Mouse (Mus musculus) T-helper 2 cell (primary cell): ENCODE measurements around the gene Wdr83os.

Experiments used
- in situ Hi-C: fragments of 300-600 bp; cut with MboI, MseI; formaldehyde crosslinking; loops from one replicate; pipeline ENCODE4 v1.15.1; 2025; ENCODE audit warnings: high pct_unique_total_duplicates

The Wdr83os gene

DNA sequence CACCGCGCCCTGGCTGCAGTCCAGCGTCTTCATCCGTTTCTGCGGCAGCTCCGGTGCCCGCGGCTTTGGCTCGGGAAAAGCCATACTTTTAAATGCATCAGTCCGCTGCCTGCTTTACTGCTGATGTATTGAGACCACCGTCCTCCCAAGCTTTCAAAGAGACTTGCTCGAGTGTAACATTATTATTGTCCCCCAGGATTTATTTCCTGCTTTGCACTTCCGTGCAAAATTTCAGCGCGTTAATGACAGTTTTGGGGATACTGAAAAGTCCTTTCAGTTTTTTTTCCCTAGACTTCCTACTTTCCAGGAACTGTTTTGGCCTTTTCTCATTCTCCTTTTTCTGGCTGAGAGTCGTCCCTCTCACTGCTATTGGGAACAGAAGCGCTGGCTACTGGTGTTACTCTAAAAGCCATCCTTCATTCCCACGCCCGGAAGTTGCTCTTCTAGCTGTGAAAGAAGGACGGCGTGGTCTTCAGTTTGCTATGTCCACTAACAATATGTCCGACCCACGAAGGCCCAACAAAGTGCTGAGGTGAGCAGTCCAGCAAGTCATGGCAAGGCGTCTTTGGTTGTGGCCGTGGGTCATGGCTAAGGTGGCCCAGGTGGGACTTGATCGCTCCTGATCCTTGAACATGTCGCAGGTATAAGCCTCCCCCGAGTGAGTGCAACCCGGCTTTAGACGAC is at the start of gene Wdr83os:
Gene Wdr83os, plus strand, starts transcription at position 209 of the 684 bp plus-strand sequence.
- in situ Hi-C loops: loop anchor here (25.0 kb wide), 1 partner anchor 1807 kb away; the partner anchor contains the start of gene N4bp1

DNA sequence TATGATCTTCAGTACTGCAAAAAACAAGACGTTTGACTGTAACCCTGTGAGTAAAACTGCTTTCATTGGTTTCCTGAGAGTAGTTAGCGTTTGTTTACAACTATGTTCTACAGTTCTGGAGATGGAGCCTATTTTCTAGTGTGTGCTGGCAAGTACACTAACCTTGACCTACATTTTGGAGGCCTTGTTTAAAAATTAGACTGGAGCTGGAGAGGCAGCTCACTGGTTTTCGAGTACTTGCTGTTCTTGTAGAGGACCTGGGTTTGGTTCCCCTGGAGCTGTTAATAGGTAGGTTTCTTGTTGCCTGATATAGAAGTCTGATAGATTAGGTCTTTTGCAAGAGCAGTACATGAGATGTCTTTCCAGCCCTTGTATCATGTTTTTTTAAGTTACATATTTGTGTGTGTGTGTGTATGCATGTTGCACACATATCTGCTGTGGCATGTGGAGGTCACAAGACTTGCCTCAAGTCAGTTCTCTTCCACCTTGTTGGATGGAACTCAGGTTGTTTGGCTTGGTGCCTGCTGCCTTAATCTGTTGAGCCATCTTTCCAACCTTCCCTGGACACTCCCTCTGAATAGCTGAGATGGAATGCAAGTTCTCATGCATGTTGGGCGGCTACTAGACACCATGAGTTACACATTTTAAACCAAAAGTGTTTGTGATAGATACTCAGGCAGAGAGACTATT is 47.8 kb upstream of the Wdr83os start:
- in situ Hi-C loops: no loop called here

DNA sequence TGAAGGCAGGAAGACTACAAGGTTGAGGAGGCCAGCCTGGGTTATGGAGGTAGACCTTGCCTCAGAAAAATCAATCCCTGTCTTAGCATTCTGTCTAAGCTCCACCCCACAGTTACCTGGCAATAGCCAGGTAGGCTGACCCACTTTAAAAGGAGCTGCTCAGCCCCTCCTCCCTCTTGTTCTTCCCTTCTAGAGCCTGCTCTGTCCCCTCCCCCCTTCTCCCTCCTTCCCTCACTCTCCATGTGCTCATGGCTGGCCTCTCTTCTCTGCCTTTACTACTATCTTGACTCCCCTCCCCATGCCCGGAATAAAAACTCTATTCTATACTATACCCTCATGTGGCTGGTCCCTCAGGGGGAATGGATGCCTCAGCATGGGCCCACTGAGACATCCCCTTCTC is 46.7 kb upstream of the Wdr83os start:
- in situ Hi-C loops: no loop called here

DNA sequence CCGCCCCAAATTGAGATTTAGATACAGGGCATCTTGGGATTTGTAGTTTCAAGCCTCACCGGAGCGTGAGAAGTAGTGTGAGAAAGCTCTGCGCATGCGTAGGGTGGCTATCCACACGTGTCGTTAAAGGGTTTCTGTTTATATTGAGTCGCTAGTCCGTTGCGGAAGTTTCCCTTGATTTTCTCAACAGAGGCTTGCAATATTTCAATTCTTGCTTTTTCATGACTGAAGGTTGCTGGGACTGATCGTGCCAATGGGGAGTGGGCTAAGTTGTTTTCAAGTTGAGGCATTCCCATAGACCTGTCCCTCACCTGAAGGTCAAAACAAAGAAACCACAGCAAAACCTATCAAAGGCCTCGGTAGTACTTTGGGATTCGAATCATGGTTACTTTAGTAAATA is 45.8 kb upstream of the Wdr83os start:
- in situ Hi-C loops: no loop called here

DNA sequence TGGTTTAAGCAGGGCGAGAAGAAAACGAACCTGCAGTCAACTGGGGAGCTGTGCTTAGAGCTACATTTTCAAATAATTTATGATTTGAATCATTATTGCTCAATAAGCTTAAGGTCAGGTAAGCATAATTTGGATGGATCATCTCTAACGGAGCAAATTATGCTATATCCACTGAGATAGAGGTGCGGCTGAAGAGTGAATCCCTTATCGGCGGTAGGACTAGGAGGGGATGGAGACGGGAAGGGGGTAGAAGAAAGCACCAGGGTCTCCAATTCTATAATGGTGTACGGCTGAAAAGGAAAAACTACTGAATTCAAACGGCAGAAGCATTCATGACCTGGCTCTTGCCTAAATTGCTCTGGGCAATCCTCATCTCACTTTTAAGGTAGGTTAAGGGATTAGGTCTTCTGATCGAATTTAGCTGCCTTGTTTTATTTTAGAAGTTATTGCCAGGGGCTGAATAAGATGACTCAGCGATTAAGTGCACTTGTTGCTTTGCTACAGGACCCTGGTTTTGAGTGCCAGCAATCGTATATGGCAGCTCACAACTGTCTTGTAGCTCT is 45.3 kb upstream of the Wdr83os start:
- in situ Hi-C loops: no loop called here

DNA sequence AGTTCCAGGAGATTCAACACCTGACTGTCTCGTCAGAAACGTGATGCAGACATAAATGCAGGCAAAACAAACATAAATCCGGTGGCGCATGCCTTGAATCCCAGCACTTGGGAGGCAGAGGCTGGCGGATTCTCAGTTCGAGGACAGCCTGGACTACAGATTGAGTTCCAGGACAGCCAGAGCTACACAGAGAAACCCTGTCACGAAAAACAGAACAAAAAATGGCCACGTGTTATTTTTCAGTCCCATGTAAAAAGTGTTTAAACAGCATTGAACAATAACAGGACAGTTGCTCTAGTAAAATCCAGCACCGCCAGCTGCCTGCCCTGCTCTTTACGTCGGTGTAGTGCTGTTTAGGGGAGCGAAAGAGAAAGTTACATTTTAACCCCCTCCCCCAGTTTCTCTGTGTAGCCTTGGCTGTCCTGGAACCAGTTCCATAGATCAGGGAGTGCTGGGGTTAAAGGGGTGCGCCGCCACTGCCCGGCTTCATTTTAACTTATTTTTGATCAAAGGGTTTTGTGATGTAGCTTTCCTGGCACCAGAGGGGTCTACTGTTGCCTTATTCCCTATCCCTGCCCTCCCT is 44.7 kb upstream of the Wdr83os start:
- in situ Hi-C loops: no loop called here

DNA sequence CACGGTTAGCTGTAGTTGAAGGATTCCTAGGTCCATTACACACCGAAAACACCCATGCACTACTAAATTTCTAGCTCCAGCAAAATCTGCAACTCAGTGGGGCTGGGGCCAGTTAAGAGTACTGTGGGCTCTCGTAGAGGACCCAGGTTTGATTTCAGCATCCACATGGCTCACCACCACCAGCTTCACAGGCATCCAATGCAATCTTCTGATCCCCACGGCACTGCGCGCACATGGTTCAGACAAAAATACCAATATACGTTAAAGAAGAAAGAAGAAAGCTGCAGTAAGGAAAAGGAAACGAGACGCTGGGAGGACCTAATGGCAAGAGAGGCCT is 44.2 kb upstream of the Wdr83os start:
- in situ Hi-C loops: no loop called here

DNA sequence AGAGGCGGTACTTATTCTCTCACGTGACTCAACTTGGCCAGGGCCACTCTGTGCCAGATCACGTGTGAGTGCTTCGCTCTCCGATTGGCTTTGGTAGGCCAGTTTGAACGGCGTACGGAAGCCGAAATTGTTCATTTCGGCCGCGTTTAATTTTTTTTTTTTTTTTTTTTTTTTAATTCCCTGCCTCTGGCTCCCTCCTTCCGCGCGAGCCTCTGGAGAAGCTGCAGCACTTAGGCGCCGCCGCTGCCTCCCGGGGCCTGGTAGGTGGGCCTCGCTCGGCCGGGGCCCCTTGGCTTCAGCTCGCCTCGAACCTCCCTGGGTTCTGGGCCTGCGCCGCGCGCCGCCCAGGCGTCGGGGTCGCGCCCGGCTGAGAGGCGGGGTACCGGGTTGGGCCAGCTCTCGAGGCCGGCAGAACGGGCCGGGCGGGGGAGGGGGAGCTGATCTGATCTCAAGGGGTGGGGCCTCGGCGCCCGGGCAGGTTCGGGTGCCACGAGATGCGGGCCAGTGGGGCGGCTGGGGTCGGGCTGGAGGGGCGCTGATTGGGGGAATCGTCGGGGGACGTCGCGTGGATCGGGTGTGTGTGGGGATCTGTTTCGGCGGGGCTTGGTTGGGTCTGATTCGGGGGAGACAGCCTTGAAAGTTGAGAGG is 43.7 kb upstream of the Wdr83os start, which contains the start of gene Tnpo2:
Gene Tnpo2, plus strand, starts transcription at position 198 of the 648 bp plus-strand sequence.
- in situ Hi-C loops: no loop called here

DNA sequence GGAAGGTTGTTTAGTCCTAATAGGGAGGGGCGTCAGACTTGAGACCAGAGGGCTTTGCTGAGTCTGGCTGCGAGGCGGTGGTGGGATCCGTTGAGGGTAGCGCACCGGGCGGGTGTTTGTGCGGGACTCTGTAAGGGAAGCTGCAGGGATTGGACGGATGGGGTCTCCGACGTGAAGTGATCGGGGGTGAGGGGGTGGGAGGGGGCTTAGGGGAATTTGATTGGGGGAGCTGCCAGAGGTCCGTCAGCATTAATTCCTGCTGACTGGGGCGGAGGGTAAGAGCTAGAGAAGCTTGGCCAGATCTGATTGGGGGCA is 43.2 kb upstream of the Wdr83os start:
- in situ Hi-C loops: no loop called here

DNA sequence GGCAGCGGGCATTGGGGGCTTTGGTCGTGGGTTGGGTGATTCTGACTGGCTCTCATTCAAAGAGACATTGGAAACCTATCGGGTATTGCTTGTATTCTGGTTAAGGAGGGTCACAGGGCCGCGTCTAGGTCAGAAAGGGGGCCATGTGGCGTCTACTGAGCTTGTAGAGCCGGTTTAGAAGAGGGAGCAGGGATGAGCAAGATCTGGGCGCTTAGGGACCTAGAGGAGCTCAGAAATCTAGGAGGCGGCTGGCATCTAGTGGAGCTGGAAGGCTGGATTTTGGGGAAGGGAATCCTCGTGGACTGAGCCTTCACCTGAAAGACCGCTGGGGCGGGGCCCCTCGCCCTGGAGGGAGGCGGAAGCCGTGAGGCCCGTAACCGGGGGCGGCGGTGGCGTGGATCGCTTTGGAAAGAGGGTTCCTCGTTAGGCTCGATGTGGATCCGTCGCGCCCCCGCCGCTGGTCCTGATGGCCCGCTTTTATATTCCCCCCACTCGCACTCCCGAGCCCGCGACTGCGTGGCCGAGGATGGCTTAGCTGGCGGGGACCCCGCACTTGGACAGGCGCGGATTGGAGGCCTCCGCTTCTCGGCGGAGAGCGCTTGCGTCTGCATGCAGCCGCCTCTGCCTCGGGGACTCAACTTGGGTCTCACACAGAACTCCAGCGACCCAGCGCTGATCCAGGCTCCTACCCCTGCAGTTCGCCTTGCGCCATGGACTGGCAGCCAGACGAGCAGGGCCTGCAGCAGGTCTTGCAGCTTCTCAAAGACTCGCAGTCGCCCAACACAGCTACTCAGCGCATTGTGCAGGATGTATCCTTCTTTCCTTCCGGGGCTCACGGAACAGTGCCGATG is 42.6 kb upstream of the Wdr83os start:
- in situ Hi-C loops: no loop called here

DNA sequence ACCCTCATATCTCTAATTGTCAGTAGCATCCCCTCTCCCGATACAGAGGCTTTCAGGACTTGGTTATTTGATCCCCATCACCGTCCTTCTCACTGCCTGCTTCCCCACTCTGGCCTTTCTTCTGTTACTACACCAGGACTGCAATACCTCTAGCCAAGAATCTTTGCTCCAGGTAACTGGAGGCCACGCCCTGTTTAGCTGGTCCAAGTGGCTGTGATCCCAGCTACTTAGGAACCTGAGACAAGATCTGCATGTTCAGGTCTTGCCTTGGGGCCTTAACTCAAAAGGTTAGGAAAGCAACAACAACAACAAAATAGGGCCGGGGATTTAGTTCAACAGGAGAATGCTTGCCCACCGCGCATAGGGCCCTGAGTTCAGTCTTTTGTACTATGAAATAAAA is 36.9 kb upstream of the Wdr83os start:
- in situ Hi-C loops: no loop called here

DNA sequence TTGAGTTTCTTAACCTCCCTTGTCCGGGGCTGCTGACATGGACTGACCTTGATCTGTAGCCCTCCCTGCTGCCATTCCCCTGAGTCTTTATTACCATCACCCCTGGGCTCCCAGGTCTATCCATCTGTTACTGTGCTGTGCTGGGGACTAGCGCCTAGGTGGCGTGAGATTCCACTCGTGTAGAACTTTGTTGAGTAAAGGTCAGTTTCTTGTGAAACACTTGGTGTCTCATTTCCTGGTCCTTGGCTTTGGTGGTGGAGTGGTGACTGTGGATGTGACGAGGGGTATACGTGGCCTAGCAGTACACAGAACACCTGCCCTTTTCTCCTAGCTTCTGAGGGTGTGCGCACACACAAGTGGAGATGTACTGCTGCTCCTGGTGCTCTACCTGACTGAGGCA is 23.2 kb upstream of the Wdr83os start:
- in situ Hi-C loops: no loop called here

DNA sequence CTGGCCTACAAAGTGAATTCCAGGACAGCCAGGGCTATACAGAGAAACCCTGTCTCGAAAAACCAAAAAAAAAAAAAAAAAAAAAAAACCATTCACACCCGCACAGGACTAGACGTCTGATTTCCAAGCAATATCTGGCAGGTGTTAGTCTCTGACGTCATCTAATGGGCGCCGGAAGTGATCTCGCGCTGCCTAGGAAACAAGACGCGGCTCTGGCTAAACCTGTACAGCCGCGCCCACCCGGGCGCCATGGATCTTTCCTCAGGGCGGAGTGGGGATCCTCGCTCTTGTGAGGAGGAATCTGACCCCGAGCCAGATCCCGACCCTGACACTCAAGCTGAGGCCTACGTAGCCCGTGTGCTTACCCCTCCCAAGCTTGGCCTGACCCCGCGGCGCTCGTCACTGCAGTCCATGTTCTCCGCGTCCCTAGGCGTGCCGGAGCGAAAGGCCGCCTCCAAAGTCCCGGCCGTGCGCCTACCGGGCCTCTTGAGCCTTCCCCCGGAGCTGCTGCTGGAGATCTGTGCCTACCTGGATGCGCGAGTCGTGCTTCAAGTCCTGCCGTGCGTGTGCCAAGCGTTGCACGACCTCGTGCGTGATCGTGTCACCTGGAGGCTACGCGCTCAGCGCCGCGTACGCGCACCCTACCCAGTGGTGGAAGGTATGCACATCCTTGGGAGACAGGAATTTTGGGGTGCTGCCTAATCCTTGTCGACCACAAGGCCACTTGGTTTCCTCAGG is 20.5 kb upstream of the Wdr83os start, which contains the start of gene Fbxw9:
Gene Fbxw9, plus strand, starts transcription at position 177 of the 738 bp plus-strand sequence.
- in situ Hi-C loops: loop anchor here (5.0 kb wide), 1 partner anchor 93 kb away; the partner anchor contains the start of genes Gm49661, Prdx2 and Rnaseh2a

DNA sequence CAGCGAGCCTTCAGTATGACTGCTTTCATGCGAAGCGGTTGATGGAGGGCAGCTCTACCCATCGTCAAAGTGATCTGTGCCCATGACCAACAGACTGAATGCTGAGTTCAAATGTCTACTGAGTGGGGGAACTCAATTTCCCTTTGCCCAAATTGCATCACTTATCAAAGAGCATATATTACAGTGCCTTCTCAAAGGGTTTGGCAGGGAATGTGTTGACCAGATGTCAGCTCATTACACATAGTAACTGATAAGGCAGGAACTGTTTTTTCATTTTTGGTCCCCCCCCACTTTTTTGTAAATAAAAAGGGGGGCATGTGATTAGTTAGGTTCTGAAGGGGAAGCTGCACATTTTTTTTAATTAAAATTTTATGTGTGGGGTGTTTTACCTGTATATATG is 17.9 kb upstream of the Wdr83os start:
- in situ Hi-C loops: loop anchor here (5.0 kb wide), 1 partner anchor 95 kb away; the partner anchor contains the start of genes Gm49661, Prdx2 and Rnaseh2a

DNA sequence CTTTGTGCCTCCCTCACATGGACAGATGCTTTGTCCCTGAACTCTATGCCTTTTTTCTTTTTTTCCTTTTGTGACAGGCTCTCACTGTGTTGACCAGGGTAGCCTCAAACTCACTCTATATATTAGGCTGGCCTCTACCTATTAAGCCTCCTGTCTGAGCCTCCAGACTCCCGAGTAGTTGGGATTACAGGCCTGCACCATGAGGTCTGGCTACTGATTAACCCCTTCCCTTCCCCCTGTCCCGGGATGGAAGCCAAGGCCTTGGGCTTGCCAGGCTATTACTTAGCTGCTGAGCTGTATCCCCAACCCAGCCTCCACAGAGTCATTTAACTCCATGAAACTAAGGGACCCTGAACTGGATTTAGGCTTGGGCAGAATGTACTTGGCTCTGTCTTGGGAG is 15.3 kb upstream of the Wdr83os start:
- in situ Hi-C loops: no loop called here

DNA sequence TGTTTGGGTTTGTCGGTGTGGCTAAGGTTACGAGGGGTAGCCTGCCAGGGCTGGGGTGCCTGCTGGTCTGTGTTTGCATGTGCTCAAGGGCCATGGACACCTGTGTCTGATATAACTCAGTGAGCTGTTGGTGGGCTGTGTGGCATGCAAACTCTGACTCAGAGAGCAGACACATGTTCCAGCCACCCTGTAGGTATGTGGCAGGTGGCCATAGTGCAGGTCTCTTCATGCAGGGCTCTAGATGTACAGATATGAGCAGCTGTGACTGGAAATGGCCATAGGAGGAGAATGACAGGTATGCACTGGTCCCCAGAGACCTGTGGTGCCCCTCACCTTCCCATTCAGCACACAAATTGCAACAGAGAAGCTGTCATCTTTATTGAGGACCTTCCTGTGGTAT is 13.4 kb upstream of the Wdr83os start:
- in situ Hi-C loops: no loop called here

DNA sequence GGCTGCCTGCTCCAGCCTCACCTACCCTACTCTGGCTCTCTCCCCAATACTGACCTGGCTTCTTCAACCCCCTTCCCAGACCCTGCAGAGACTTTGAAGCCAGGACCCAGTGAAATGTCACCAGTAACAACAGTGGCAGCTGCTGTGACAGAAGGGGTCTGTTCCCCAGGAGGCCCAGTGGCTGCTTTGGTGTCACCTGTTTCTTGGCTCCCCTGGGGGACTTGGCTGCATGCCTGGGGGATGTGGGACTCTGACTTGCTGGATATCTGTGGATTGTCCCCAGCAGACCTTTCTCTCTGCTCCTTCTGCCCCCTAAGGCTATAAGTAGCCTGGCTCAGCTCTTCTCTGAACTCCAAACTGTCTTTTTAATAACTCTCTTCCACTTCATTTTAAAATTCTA is 12.6 kb upstream of the Wdr83os start, which contains the start of gene Gm5741:
Gene Gm5741, minus strand, starts transcription at position 1 of the 400 bp plus-strand sequence.
- in situ Hi-C loops: no loop called here

DNA sequence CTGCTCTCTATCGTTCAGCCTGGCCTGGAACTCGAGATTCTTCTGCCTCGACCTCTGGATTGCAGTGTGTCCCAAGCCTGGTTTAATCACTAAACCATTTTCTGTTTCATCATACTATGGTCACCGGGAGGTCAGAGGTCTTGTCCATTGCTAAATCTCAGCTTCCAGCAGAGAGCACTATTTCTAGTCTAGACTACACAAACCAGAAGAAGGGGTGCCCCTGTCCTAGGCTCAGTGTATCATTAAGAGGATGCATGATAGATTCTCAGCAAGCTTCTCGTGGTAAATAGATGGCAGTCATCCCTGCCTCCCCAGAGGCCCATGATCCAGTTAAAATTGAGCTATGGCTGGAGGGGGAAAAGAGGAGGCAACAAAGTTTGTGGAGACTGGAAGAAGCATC is 9.5 kb upstream of the Wdr83os start:
- in situ Hi-C loops: no loop called here

DNA sequence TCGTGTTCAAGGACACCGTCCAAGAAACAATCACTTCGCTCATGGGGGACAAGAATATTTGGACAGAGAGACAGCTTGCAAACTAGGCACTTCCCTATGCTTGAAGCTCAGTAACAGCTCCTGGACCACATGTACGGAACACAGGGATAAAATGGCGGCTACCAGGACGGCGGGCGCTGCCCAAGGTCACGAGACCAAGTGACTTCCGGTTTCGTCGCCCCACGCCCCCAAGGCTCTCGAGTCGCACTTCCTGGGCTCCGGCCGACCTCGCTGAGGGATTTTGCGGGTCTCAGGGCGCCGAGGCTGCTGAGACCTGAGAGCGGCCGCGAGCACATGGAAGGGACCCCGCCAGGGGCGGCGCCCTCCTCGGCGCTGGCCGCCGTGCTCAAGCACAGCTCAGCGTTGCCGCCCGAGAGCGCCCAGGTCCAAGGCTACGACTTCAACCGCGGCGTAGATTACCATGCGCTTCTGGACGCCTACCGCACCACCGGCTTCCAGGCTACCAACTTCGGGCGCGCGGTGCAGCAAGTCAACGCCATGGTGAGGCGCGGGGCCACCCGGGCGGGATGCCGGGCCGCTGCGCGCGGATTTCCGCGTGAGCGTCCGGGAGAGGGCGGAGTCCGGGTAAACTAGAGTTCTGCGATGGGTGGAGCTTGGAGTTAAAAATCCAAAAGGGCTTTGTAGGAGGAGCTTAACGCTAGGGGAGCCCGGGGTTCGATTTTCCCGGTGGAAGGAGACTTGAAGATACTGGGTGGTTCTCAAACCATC is 8.8 kb upstream of the Wdr83os start, which contains the start of gene Dhps:
Gene Dhps, plus strand, starts transcription at position 244 of the 768 bp plus-strand sequence.
- in situ Hi-C loops: no loop called here
